Mouse (Mus musculus): ENCODE measurements around the gene Rpgrip1l. TPM values are rescaled to one million over a fixed set of nuclear protein-coding genes. Genes with fewer than 3 reads are reported as not detected.

The Rpgrip1l gene
- total and polyA plus RNA-seq, 2 experiments from 2014 or later = 9.1 to 9.6 TPM

GRCm38 (mm10) chr8:91196661-91197060 is 116.4 kb downstream of the Rpgrip1l start:
- no peak overlapping the region for H3K4me3 ChIP-seq (ENCODE audit: low read depth, low read length)
- DNase-seq = no peak
- H3K27me3 ChIP-seq (ENCODE audit: insufficient read depth, low read length) = 0 out of 2 replicates have a peak, but pooled peaks cover 4% of the 10 kb centered on the region
- H3K9me3 ChIP-seq (ENCODE audit: low read length) = no peaks in the 10 kb centered on the region
- no peak overlapping the region for H3K27ac ChIP-seq (ENCODE audit: low read depth, low read length)
- ATAC-seq = no peak
- no peak overlapping the region for H3K4me2 ChIP-seq (ENCODE audit: low read depth)
- WGBS = 81% methylated on average over 12 of the region's 12 CpGs
- no peaks in the 10 kb centered on the region for H3K36me3 ChIP-seq (ENCODE audit: insufficient read depth)
- TF ChIP-seq CTCF (IDR thresholded peaks at IDR 0.05; ENCODE audit: low read depth) = no peak
- H3K4me1 ChIP-seq (ENCODE audit: insufficient read depth) = no peaks in the 10 kb centered on the region
- H3K9ac ChIP-seq = no peak overlapping the region

DNA sequence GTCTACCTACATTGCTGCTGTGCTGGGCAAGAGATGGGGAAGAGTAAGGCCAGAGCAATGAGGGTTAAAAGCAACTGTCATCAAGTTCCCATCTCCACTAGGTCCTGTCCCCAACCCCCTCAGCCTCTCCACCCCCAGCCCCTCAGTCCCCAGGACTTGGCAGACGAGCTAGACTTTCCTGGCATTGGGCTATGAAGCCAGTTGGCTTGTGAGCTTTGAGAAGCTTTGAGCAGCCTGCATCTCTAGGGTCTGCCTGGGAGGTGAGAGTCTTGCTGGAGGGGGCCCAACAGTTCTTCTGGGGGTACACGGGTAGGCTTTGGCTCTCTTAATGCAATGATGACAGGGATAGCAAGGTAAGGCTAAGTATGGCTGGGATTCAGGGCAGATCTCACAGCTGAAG is 119.0 kb downstream of the Rpgrip1l start:
- H3K4me2 ChIP-seq (ENCODE audit: low read depth) = no peak overlapping the region
- no peak overlapping the region for H3K4me3 ChIP-seq (ENCODE audit: low read depth, low read length)
- no peak for TF ChIP-seq CTCF (IDR thresholded peaks at IDR 0.05; ENCODE audit: low read depth)
- 57% methylated on average over 2 of the region's 2 CpGs for WGBS
- H3K9ac ChIP-seq = no peak overlapping the region
- peaks cover 13% of the 10 kb centered on the region; the same call in 1 of the 2 replicates for H3K27me3 ChIP-seq (ENCODE audit: insufficient read depth, low read length)
- H3K9me3 ChIP-seq (ENCODE audit: low read length) = no peaks in the 10 kb centered on the region
- no peak for ATAC-seq
- H3K4me1 ChIP-seq (ENCODE audit: insufficient read depth) = peaks cover 3% of the 10 kb centered on the region; the same call in 1 of the 2 replicates
- no peak overlapping the region for H3K27ac ChIP-seq (ENCODE audit: low read depth, low read length)
- H3K36me3 ChIP-seq (ENCODE audit: insufficient read depth) = no peaks in the 10 kb centered on the region
- no peak for DNase-seq

DNA sequence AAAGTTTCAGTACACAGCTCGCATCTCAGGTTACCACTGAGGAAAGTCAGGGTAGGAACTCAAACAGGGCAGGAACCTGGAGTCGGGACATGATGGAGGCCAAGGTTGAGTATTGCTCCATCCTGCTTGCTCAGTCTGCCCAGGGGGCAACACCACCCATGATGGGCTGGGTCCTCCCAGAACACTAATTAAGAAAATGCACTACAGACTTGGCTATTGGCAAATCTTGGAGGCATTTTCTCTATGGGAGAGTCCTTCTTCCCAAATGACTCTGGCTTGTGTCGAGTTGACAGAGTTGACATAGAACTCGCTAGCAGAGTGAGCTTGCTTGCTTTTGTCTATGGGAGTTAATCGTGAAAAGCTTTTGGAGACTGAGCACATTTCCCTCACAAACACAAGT is 120.1 kb downstream of the Rpgrip1l start:
- no peak for TF ChIP-seq CTCF (IDR thresholded peaks at IDR 0.05; ENCODE audit: low read depth)
- Histone ChIP-seq H3K4me3 (ENCODE audit: low read depth, low read length) (no peak overlapping the region), H3K27ac (ENCODE audit: low read depth, low read length) (no peak overlapping the region), H3K9ac (no peak overlapping the region), H3K9me3 (ENCODE audit: low read length) (no peaks in the 10 kb centered on the region), H3K36me3 (ENCODE audit: insufficient read depth) (no peaks in the 10 kb centered on the region), H3K4me2 (ENCODE audit: low read depth) (no peak overlapping the region), H3K4me1 (ENCODE audit: insufficient read depth) (peaks cover 3% of the 10 kb centered on the region; the same call in 1 of the 2 replicates), H3K27me3 (ENCODE audit: insufficient read depth, low read length) (peaks cover 13% of the 10 kb centered on the region; the same call in 1 of the 2 replicates)
- 80% methylated on average over 5 of the region's 5 CpGs for WGBS
- ATAC-seq (no peak), DNase-seq (no peak)

GRCm38 (mm10) chr8:91190816-91191340 is 122.2 kb downstream of the Rpgrip1l start:
- Histone ChIP-seq H3K9me3 (ENCODE audit: low read length) (no peaks in the 10 kb centered on the region), H3K27me3 (ENCODE audit: insufficient read depth, low read length) (peaks cover 13% of the 10 kb centered on the region; the same call in 1 of the 2 replicates), H3K4me3 (ENCODE audit: low read depth, low read length) (no peak overlapping the region), H3K27ac (ENCODE audit: low read depth, low read length) (no peak overlapping the region), H3K4me2 (ENCODE audit: low read depth) (peak overlapping the region; percentile 24), H3K4me1 (ENCODE audit: insufficient read depth) (peaks cover 3% of the 10 kb centered on the region; the same call in 1 of the 2 replicates), H3K9ac (no peak overlapping the region), H3K36me3 (ENCODE audit: insufficient read depth) (no peaks in the 10 kb centered on the region)
- DNase-seq (peak; percentile 90), ATAC-seq (peak; percentile 98)
- 6% methylated on average over 17 of the region's 17 CpGs for WGBS
- TF ChIP-seq CTCF (IDR thresholded peaks at IDR 0.05; ENCODE audit: low read depth) = peak; percentile 93

GRCm38 (mm10) chr8:91188152-91188551 is 124.9 kb downstream of the Rpgrip1l start:
- Histone ChIP-seq H3K4me2 (ENCODE audit: low read depth) (no peak overlapping the region), H3K27ac (ENCODE audit: low read depth, low read length) (no peak overlapping the region), H3K36me3 (ENCODE audit: insufficient read depth) (no peaks in the 10 kb centered on the region), H3K9me3 (ENCODE audit: low read length) (no peaks in the 10 kb centered on the region), H3K4me1 (ENCODE audit: insufficient read depth) (peaks cover 3% of the 10 kb centered on the region; the same call in 1 of the 2 replicates), H3K27me3 (ENCODE audit: insufficient read depth, low read length) (peaks cover 13% of the 10 kb centered on the region; the same call in 1 of the 2 replicates), H3K9ac (no peak overlapping the region), H3K4me3 (ENCODE audit: low read depth, low read length) (no peak overlapping the region)
- ATAC-seq (no peak), DNase-seq (no peak)
- 79% methylated on average over 10 of the region's 11 CpGs for WGBS
- TF ChIP-seq CTCF (IDR thresholded peaks at IDR 0.05; ENCODE audit: low read depth) = no peak

- Histone ChIP-seq H3K27me3 (ENCODE audit: insufficient read depth, low read length) (peaks cover 9% of the 10 kb centered on the region; the same call in 1 of the 2 replicates), H3K4me1 (ENCODE audit: insufficient read depth) (peaks cover 3% of the 10 kb centered on the region; the same call in 1 of the 2 replicates), H3K27ac (ENCODE audit: low read depth, low read length) (no peak overlapping the region), H3K9ac (no peak overlapping the region), H3K4me2 (ENCODE audit: low read depth) (no peak overlapping the region), H3K36me3 (ENCODE audit: insufficient read depth) (no peaks in the 10 kb centered on the region), H3K4me3 (ENCODE audit: low read depth, low read length) (no peak overlapping the region), H3K9me3 (ENCODE audit: low read length) (no peaks in the 10 kb centered on the region)
- DNase-seq (no peak), ATAC-seq (no peak)
- 86% methylated on average over 12 of the region's 12 CpGs for WGBS
- no peak for TF ChIP-seq CTCF (IDR thresholded peaks at IDR 0.05; ENCODE audit: low read depth)
Observed at GRCm38 (mm10) chr8:91186372-91186771, 126.7 kb downstream of the Rpgrip1l start.

- Histone ChIP-seq H3K27me3 (ENCODE audit: insufficient read depth, low read length) (no peaks in the 10 kb centered on the region; the same call in 1 of the 2 replicates), H3K4me2 (ENCODE audit: low read depth) (no peak overlapping the region), H3K4me1 (ENCODE audit: insufficient read depth) (no peaks in the 10 kb centered on the region), H3K36me3 (ENCODE audit: insufficient read depth) (no peaks in the 10 kb centered on the region), H3K4me3 (ENCODE audit: low read depth, low read length) (no peak overlapping the region), H3K9me3 (ENCODE audit: low read length) (no peaks in the 10 kb centered on the region), H3K27ac (ENCODE audit: low read depth, low read length) (no peak overlapping the region), H3K9ac (no peak overlapping the region)
- DNase-seq = no peak
- 80% methylated on average over 1 of the region's 1 CpGs for WGBS
- no peak for ATAC-seq
- TF ChIP-seq CTCF (IDR thresholded peaks at IDR 0.05; ENCODE audit: low read depth) = no peak
Observed at GRCm38 (mm10) chr8:91177708-91178107, 135.4 kb downstream of the Rpgrip1l start.
